Mouse (Mus musculus) right cerebral cortex, postnatal 14 days (tissue): ENCODE results near the gene Chid1.

ENCODE experiments used
- DNase-seq: peaks from one replicate; pipeline ENCODE4 v3.0.0; 2022

Chid1 gene

DNA sequence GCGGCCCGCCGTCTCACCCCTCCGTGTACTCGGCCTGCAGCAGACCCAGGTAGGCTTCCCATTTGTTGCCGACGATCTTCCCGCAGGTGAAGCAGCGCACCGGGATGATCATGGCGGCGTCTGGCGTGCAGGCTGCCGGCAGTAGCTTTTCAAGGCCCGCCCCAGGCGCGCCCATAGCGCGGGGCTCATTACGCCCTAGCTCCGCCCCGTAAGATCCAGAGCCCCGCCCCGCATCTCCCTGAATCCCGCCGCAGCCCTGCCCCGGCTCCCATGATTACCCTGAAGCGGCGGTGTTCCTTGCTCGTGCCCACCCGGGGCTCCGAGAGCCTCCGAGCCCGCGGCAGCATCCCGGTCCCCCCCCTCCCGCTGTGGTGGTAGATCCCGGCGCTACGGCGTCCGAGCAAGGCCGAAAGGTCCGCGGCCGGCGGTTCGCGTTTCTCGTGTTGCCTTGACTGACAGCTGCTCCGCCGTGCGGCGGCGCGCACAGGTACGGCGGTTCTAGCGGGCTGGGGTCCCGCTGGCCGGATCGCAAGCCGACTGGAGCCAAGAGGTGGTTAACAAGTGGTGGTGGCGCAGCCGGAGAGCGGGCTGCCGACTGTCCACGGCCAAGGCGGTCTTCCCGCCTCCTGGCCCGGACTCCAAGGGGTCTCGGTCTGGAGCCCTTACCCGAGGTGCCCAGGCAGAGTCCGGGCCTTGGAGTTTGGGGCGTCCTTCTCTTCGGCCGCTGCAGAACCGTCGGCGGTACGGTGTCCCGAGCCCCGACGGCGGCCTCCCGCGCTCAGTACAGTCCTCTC lies 64.4 kb downstream of the Chid1 start, which contains the start of the genes Polr2l and Tspan4:
Gene Polr2l (minus strand): TSS at position 122 of the 794 bp plus-strand sequence.
Gene Tspan4 (plus strand): TSS at position 230 of the 794 bp plus-strand sequence.
- DNase-seq: peak; percentile 84

GRCm38 (mm10) chr7:141474160-141474559 lies 65.5 kb downstream of the Chid1 start:
- DNase-seq: no peak

DNA sequence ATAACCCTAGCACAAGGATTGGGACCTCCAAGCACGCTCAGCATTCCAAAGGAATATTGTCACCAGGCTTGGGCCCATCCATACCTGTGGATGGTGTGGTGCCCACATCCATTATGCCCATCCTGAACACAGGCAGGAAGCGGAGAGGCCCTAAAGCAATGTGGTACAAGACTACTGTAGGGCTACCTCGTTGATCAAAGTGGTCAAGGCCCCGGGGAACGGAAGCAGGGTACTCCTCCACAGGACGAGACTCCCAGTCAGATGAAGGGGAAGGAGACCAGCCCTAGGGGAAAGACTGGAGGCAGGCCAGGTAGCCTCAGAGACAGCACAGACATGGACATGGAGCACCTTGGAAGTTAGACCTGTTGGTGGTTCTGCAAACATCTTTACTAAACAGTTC lies 66.9 kb downstream of the Chid1 start:
- DNase-seq: no peak

- DNase-seq: no peak
Measured at GRCm38 (mm10) chr7:141472226-141472625, 67.4 kb downstream of the Chid1 start.

GRCm38 (mm10) chr7:141471236-141471635 lies 68.4 kb downstream of the Chid1 start:
- DNase-seq: no peak

DNA sequence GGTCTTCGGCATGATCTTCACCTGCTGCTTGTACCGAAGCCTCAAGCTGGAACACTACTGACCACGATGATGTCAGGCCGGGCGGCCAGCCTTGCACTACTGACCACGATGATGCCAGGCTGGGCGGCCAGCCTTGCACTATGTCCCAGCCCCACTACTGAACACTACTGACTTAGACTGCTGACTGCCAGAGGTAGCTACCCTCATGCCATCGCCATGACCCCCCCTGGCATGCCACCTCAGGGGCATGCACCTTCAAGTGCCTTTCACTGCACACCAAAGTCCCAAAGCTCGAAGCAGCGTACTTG lies 69.1 kb downstream of the Chid1 start:
- DNase-seq: no peak

- no peak for DNase-seq
Measured at GRCm38 (mm10) chr7:141469901-141470636, 69.6 kb downstream of the Chid1 start.

GRCm38 (mm10) chr7:141469352-141469751 lies 70.3 kb downstream of the Chid1 start:
- DNase-seq: no peak

GRCm38 (mm10) chr7:141468522-141469211 lies 71.0 kb downstream of the Chid1 start:
- DNase-seq: peak; percentile 43

- no peak for DNase-seq
Measured at GRCm38 (mm10) chr7:141468164-141468521, 71.5 kb downstream of the Chid1 start.

DNA sequence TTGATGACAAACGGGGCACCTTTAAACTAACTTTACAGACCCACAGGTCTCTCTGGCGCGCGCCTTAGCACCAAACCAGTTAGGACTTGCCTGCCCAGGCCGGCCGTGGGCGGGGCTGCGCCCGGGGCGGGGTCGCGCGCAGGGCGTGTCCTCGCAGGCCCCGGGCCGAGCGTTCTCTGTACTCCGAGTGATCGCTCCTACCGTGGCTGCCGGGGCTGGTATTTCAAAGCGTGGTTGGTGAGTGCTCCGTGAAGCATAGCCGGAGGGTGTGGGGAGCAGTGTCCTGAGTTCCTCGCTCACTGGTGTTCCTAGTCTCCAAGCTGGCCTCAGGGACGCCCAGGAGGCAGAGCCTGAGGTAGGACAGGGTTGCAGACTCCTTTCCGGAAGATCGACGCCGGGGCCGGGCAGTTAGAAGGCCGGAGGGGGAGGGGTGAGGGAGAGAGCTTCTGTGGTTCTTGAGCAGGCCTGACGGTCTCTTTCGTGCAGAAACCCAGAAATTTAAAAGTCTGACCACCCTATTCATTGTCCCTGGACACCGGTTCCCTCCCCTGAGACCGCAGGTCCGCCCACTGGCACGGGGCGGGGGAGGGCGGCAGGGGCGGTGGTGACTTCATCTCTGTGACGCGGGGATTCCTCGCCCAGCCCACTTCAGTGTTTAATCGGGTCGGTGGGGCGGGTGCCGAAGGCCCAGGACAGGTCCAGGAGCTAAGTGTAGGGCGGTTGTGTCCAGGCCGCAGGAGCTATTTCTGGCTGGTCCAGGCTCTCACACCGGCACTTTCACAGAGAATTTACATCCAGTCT lies 72.2 kb downstream of the Chid1 start, which contains the start of gene Cd151:
Gene Cd151 (plus strand): TSS at position 163 of the 801 bp plus-strand sequence.
- peak; percentile 60 for DNase-seq

GRCm38 (mm10) chr7:141466607-141467148 lies 73.0 kb downstream of the Chid1 start:
- DNase-seq: no peak

DNA sequence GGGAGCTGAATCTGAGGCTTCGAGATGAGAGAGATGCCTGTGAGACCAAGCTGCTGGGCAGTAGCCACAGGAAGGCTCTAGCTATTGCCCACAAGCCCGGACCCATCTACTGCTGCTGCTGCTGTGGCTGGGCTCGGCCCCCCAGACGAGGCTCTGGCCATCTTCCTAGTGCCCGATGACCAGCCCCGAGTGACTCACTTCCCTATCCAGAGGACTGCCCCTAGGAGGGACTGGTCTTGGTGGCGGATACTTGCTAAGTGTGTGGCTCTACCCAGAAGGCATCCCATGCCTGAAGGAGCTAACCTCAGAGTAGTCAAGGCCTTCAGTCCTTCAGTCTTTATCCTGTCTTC lies 73.6 kb downstream of the Chid1 start:
- DNase-seq: no peak

DNA sequence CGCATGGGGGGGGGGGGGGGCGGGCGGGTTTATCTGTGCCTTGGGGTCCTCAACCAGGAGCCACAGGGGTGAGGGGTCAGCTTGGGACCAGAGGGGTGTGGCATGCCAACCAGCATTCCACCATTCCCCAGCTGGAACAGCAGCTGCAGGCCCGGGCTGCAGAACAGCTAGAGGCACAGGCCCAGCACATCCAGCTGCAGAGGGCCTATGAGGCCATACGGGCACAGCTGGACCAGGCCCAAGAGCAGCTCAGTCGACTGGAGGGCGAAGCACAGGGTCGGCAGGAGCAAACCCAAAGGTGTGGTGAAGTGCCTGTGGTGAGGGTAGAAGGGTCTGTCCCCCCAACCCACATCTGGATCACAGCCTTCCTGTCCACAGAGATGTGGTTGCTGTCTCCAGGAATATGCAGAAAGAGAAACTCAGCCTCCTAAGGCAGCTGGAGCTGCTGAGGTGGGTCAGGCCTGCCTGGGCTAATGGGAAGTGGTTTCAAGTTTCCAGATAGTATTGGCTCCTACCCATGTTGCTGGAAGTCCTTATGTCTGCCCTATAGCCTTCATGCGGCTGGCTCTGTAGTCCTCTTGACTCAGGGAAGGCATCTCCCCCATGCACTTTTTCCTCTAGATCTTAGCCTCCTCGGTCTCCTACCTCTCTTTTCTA lies 74.1 kb downstream of the Chid1 start:
- DNase-seq: no peak

DNA sequence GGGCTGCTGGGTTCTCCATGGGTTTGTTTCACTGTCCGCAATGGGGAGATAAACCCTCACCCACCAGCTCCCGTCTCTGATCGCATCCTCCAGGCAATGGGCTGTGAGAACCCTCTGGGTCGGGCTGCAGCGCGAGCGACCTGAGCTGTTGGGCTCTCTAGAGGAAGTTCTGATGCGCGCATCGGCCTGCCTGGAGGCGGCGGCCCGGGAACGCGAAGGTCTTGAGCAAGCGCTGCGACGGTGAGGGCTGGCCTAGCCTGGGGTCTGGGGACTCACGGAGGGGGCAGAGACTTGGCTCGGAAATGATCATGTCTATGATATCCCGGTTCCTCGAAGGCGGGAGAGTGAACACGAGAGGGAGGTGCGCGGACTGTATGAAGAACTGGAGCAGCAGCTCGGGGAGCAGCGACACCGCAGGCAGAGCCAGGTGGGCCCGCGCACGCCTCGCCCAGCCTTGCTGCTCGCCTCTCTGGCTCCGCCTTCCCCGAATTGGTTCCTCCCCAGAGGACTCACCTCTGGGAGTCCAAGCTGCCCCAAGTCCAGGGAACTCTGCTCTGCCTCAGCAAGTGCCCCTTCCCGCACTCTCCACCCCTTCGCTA lies 75.0 kb downstream of the Chid1 start:
- DNase-seq: no peak

DNA sequence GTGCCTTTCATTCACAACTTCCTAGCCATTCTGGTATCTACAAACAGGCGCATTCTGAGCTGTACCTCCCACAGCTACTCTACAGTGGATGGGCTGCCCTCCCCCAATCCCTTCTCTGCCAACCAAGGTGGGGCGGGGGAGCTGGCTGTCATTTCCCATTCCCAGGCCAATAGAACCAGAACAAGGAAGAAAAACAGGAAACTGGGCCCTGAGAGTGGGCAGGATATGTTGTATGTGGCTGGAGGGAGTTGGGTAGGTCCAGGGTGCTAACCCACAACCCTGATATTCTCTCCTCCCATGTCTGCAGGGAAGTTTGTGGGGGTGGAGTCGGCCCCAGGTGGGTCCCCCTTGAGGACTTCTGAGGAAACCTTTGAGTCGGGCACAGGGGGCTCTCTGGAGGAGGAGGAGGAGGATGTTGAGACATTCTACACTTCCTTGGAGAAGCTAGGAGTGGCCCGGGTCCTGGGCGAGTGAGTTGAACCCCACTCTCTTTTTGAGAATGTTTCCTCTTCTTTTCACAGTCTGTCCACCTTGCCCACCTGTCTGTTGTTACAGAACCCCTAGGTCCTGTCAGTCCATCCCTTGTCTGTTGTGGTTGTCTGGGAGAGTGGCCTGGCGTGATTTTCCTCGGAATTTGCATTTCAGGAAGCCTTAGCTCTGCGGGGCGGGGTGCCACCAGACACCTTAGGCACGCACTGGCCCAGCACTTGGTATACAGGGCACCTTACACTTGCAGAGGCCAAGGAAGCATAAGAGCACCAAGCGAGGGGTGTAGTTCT lies 75.6 kb downstream of the Chid1 start:
- DNase-seq: no peak

GRCm38 (mm10) chr7:141462333-141462821 lies 77.3 kb downstream of the Chid1 start:
- DNase-seq: no peak

GRCm38 (mm10) chr7:141461521-141462332 lies 77.9 kb downstream of the Chid1 start:
- no peak for DNase-seq

- DNase-seq: no peak
Measured at GRCm38 (mm10) chr7:141460391-141461113, 79.1 kb downstream of the Chid1 start, which contains the start of gene Cracr2b. TSS of gene Cracr2b (plus strand) at chr7:141461094.
